Mouse (Mus musculus) CH12.LX (cell line): ENCODE data around the gene Armc6.

ENCODE experiments used
- CHD2 ChIP-seq: IDR thresholded peaks from 2 replicates; pipeline ENCODE4 v1.6.1; 2011; ENCODE audit warnings: low read length, improper control_type of control experiment
- CTCF ChIP-seq, 2 experiments: IDR thresholded peaks in 1 of 2; conservative IDR thresholded peaks in 1 of 2; 2 replicates each; pipeline ENCODE4 v1.5.1; 2011 to 2012; ENCODE audit warnings: low read depth in 2 of 2, low read length in 2 of 2, improper control_type of control experiment in 1 of 2, inconsistent platforms in 1 of 2, mild to moderate bottlenecking in 1 of 2, moderate library complexity in 1 of 2
- HCFC1 ChIP-seq: IDR thresholded peaks from 2 replicates; pipeline ENCODE4 v1.6.1; 2012; ENCODE audit warnings: low read depth, mild to moderate bottlenecking, inconsistent platforms, low read length, improper control_type of control experiment
- MAX ChIP-seq: IDR thresholded peaks from 2 replicates; pipeline ENCODE4 v1.6.1; 2011; ENCODE audit warnings: low read length, improper control_type of control experiment
- PAX5 ChIP-seq: IDR thresholded peaks from 2 replicates; pipeline ENCODE4 v1.6.1; 2012; ENCODE audit warnings: low read length, inconsistent platforms, mixed read lengths
- POLR2A ChIP-seq: IDR thresholded peaks from 2 replicates; pipeline ENCODE4 v1.6.1; 2011; ENCODE audit warnings: low read depth, mild to moderate bottlenecking, improper control_type of control experiment, low read length
- UBTF ChIP-seq: IDR thresholded peaks from 2 replicates; pipeline ENCODE4 v1.6.1; 2012; ENCODE audit warnings: low read depth, mild to moderate bottlenecking, inconsistent platforms, low read length, improper control_type of control experiment, moderate library complexity
- USF1 ChIP-seq: IDR thresholded peaks from 2 replicates; pipeline ENCODE4 v1.6.1; 2014; ENCODE audit warnings: low read depth, mild to moderate bottlenecking, inconsistent platforms, low read length, improper control_type of control experiment

- TF ChIP-seq CTCF (conservative IDR thresholded peaks at IDR 0.05 in 1 of 2, IDR thresholded peaks at IDR 0.05 in 1 of 2; ENCODE audit: low read depth in 2 of 2, low read length in 2 of 2) (no peak), MAX (peak; percentile 82; the same call in 1 of the 2 replicates), PAX5 (no peak), HCFC1 (no peak; the same call in none of the 2 replicates), USF1 (no peak), CHD2 (peak; percentile 94), POLR2A (peak; percentile 71), UBTF (peak; percentile 85; the same call in 1 of the 2 replicates)
Observed at GRCm38 (mm10) chr8:70212112-70213055, 21.9 kb downstream of the Armc6 start, which contains the start of gene Slc25a42.
